Mouse (Mus musculus): Measurements from ENCODE around the gene Pced1a. TPM values are rescaled to one million over a fixed set of nuclear protein-coding genes. Genes with fewer than 3 reads are reported as not detected.
A peak's percentile ranks its signal among the peaks of the same experiment; 100 is the strongest.

The Pced1a gene
- total RNA-seq (2021) = 1 to 10 TPM; 3.2 to 4.5 TPM
- long read RNA-seq, experiment 1, partial matches to known transcripts = 2 of 4 reads
- long read RNA-seq, experiment 1, other reads (novel, unspliced or antisense) = 1 of 4 reads
- long read RNA-seq, experiment 2, partial matches to known transcripts = 2 of 6 reads
- long read RNA-seq, experiment 2, other reads (novel, unspliced or antisense) = 2 of 6 reads

DNA sequence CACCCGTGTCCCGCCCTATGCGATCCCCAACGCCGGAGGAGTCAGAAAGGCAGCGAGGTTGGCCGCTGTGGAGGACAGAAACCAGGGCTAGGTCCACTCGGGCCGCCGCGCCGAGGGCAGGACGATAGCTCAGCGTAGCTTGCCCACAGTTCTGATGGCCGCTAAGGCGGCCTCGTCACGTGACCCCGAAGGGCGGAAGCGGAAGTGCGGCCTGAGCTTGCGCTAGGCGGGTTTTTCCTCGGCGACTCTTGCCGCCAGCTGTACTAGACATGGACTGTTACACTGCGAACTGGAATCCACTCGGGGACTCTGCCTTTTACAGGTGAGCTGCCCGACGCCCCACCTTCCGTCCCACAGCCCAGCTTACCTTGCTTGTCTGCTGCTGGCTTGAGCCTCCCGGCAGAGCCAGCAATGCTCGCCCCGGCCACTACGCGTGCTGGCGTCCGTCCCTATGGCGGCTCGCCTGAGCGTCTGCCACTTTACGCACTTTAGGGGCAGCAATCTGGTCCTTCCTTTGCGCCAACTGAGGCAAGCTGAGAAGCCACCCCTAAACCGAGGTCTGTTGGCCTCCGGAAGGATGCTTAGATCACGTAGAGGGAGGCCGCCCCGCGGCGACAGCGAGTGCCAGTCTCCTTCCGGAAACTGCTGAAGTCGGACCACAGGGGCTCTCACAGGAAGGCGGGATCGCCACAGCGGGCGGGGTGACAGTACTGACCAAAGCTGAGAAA, at the start of gene Pced1a, which contains the start of gene Vps16:
Gene Pced1a, minus strand, starts transcription at position 576 of the 728 bp plus-strand sequence.
Gene Vps16, plus strand, starts transcription at position 214 of the 728 bp plus-strand sequence.
- intact Hi-C loops (cut with DNase I; ENCODE audit: low total_unique reads) = no loop called here
- peak; percentile 94 for DNase-seq

DNA sequence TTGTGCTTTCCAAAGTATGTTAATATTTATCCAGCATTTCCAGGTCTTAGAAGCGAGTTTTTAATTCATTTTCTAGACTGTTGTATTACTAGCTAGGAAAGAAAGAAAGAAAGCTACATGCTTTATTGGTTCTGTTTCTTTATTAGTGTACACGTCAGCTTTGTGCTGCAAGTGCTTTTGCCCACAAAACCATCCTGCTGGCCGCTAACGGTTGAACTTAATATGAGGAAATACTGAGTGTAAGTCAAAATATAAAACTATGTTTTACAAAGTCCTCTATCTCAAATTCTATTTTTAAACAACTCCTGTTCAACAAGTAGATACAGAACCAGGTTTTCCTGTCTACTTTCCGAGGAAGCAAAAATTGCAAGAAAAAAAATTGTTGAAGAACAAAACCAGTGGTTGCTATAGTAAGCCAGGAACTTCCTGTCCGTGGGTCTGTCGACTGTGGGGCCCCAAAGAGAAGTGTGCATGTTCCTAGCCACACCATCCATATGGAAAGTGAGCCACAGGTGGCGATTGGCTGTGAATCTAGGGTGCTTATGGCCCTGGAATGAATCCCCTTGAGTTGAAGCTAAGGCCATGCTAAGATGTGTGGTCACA, 48.5 kb upstream of the Pced1a start:
- no peak for DNase-seq
- intact Hi-C loops (cut with DNase I; ENCODE audit: low total_unique reads) = no loop called here

- no peak for DNase-seq
- intact Hi-C loops (cut with DNase I; ENCODE audit: low total_unique reads) = no loop called here
Observed at GRCm38 (mm10) chr2:130469935-130470334, 45.4 kb upstream of the Pced1a start.

DNA sequence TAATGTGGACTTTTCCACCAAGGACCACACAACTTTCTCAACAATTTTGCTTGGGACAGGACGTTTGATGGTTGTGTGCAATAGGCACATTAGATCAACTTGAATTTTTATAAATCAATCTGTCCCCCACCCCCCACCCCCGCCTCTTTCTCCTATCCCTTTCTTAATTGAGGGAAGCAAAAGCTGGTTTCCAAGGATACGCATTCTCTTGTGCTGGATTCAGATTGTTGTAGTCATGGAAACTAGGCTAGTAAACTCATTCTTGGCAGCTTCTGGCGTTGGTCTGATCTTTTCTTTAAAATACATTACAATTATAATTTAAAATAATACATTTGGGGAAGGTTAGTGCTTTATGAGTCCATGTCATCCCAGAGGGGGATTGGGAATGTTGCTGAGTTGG, 44.9 kb upstream of the Pced1a start:
- intact Hi-C loops (cut with DNase I; ENCODE audit: low total_unique reads) = no loop called here
- DNase-seq = no peak

- intact Hi-C loops (cut with DNase I; ENCODE audit: low total_unique reads) = no loop called here
- no peak for DNase-seq
Observed at GRCm38 (mm10) chr2:130466438-130466837, 41.9 kb upstream of the Pced1a start.

DNA sequence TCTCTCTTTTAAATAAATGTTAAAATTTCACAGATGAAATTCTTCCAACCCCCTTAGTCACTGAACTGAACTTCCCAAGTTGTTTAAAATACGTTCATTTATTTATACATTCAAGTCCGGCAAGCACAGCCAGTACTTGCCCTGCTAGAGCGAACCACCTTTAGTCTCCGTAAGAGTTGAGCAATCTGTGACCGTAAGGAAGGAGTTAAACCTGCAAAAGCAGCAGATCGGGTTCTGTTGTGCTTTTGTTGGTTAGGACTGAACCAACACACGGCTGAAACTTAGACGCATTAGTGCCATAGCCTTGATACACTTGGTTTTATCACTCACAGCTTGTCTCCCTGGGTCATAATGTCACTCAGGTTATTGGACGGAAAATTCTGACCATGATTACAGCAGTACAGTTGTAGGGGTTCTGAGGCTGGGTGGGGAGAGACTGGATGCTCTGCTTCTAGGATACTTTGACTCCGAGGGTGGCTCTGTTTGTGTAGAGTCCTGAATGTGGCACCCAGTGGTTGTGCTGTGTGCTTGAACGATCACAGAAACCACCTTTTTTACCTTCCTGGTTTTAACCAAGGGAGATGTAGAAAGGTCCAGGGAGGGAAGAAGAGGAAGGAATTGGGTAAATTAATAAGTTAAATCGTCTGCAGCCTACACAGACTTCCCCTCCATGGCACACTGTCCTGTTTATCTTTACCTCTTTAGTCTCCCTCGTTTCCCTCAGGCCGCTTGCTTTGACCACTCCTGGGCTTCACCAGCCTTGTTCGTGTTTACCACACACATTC, 37.0 kb upstream of the Pced1a start:
- intact Hi-C loops (cut with DNase I; ENCODE audit: low total_unique reads) = no loop called here
- DNase-seq = no peak

GRCm38 (mm10) chr2:130459576-130459975, 35.1 kb upstream of the Pced1a start:
- no peak for DNase-seq
- intact Hi-C loops (cut with DNase I; ENCODE audit: low total_unique reads) = loop anchor here (5.0 kb wide), 1 partner anchor 43 kb away; no protein-coding TSS in a partner anchor

GRCm38 (mm10) chr2:130457871-130458270, 33.4 kb upstream of the Pced1a start:
- DNase-seq = no peak
- intact Hi-C loops (cut with DNase I; ENCODE audit: low total_unique reads) = loop anchor here (5.0 kb wide), 1 partner anchor 44 kb away; no protein-coding TSS in a partner anchor

- intact Hi-C loops (cut with DNase I; ENCODE audit: low total_unique reads) = loop anchor here (5.0 kb wide), 1 partner anchor 47 kb away; no protein-coding TSS in a partner anchor
- DNase-seq = peak; percentile 23
Observed at GRCm38 (mm10) chr2:130454748-130455370, 30.4 kb upstream of the Pced1a start.

- intact Hi-C loops (cut with DNase I; ENCODE audit: low total_unique reads) = no loop called here
- no peak for DNase-seq
Observed at GRCm38 (mm10) chr2:130453421-130453820, 28.9 kb upstream of the Pced1a start.

DNA sequence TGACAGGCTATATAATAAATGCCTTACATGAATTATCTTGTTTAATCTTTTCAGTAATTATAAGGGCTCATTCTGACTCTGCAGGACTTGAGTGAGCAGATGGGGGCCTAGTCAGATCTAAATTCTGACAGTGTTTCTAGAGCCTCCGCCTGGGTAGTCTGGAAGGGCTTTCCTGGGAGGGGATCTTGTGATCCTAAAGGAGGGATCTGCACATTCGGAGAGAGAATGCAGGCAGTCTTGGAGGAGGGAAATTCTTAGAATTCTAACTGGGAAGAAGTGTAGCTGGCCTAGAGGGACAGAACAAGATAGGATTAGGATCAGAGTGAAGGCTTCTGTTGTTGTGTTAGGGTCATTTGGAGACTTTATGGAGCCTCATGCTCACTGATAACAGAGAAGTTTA, 27.8 kb upstream of the Pced1a start:
- intact Hi-C loops (cut with DNase I; ENCODE audit: low total_unique reads) = no loop called here
- DNase-seq = no peak

DNA sequence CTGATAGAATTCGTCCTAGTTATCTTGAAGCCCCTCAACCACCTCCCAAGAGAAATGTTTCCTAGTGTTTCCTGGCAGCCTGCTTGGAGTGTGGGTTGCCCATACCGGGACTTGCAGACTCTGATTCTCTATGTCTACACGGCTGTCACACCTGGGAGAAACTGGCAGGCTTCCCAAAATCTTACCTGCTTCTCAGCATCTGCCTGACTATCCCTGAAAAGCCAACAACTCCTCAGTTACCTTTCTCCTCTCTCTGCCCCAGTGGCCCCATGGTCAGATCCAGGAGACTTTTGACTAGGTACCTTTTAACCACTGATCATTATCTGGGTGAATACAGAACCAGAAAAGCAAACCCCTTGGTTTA, 27.2 kb upstream of the Pced1a start:
- intact Hi-C loops (cut with DNase I; ENCODE audit: low total_unique reads) = no loop called here
- no peak for DNase-seq

GRCm38 (mm10) chr2:130451086-130451726, 26.7 kb upstream of the Pced1a start:
- intact Hi-C loops (cut with DNase I; ENCODE audit: low total_unique reads) = no loop called here

GRCm38 (mm10) chr2:130450434-130450796, 25.9 kb upstream of the Pced1a start:
- DNase-seq = peak; percentile 75
- intact Hi-C loops (cut with DNase I; ENCODE audit: low total_unique reads) = no loop called here

More at GRCm38 (mm10) chr2:130451086-130451726, 26.7 kb upstream of the Pced1a start:
- no peak for DNase-seq

DNA sequence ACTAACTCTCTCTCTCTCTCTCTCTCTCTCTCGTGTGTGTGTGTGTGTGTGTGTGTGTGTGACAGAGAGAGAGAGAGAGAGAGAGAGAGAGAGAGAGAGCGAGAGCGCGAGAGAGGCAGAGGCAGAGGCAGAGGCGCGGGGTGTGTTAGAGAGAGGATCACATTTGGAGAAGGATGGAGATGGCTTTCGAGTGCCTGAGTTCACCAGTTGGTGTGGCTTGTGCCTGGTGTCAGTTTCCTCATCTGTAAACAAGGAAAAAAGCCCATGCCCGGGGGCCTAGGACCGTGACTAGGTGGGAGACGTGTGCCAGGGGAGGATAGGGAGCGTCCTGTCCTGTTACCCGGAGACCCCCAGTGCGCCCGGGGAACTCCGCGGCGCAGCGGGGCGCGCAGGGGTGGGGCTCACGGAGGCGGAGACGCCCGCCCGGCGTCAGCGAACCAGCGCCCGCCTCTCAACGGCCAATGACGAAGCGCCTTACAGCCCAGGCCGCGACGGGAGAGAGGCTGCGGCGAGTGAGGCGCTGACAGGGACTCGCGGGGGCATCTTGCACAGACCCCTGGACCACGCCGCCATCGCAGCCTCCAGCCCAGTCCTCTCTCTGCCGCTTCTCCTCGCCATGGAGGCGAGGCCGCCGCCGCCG, 25.4 kb upstream of the Pced1a start, which contains the start of gene Ptpra:
Gene Ptpra, plus strand, starts transcription at position 485 of the 640 bp plus-strand sequence.
- DNase-seq = peak; percentile 91
- intact Hi-C loops (cut with DNase I; ENCODE audit: low total_unique reads) = no loop called here

GRCm38 (mm10) chr2:130449021-130449793, 24.7 kb upstream of the Pced1a start:
- DNase-seq = no peak
- intact Hi-C loops (cut with DNase I; ENCODE audit: low total_unique reads) = no loop called here

DNA sequence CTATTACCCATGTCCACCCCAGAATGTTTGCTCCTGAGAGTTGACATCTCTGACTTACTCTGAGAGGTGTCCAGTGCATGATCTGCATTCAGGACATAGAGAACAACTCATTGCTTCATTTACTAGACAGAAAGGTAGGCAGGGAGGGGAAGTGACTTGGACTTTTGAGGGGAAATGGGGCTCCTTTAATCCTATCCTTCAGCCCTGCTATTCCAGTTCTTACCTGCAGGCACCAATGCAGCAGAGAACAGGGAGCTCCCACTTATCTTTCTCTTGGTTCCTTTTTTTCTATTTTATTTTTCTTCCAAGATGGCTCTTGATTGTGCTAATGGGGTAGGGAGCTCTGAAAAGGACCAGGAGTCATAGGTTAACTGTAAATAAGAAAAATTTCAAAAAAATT, 23.9 kb upstream of the Pced1a start:
- intact Hi-C loops (cut with DNase I; ENCODE audit: low total_unique reads) = no loop called here
- DNase-seq = no peak

- DNase-seq = no peak
- intact Hi-C loops (cut with DNase I; ENCODE audit: low total_unique reads) = no loop called here
Observed at GRCm38 (mm10) chr2:130442162-130442561, 17.7 kb upstream of the Pced1a start.
